Mouse (Mus musculus) gastrocnemius, postnatal 25 days (tissue): Measurements from ENCODE around the gene Cdc42ep4. TPM values are rescaled to one million over a fixed set of nuclear protein-coding genes. Genes with fewer than 3 reads are reported as not detected.

Source experiments
- DNase-seq: peaks from one replicate; pipeline ENCODE4 v3.0.0; 2022
- total RNA-seq, 2 experiments: library from RNA; stranded (reverse); gene quantifications; 1 replicate in 1 of 2; 2 replicates in 1 of 2; pipeline ENCODE4 v1.2.3; 2021

Cdc42ep4 gene
- total RNA-seq, 2 experiments from 2014 or later, result 5.2 to 7.3 TPM

DNA sequence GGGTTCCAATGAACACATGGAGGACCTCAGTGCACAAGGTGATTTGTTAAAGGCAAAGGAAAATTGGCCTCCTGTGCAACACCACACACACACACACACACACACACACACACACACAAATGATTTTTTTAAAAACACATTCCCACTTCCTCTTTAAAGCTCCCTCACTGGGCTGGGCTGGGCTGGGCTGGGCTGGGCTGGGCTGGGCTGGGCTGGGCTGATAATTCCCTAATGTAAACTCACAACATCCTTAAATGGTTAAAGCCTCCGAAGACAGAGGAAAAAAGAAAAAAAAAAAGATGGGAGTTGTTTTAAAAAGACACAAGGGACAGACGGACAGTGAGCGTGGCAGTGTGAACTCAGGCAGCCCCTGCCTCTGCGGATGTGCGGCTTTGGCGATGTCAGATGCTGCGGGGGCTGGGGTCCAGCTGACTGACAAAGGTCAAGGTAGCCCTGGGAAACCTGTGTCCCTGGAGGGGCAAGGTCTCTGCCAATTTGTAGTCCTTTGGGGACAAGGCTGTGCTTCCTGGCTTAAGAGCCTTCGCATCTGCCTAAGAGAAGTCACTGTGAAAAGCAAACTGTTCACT, 26.3 kb upstream of the Cdc42ep4 start:
- DNase-seq, result no peak

DNA sequence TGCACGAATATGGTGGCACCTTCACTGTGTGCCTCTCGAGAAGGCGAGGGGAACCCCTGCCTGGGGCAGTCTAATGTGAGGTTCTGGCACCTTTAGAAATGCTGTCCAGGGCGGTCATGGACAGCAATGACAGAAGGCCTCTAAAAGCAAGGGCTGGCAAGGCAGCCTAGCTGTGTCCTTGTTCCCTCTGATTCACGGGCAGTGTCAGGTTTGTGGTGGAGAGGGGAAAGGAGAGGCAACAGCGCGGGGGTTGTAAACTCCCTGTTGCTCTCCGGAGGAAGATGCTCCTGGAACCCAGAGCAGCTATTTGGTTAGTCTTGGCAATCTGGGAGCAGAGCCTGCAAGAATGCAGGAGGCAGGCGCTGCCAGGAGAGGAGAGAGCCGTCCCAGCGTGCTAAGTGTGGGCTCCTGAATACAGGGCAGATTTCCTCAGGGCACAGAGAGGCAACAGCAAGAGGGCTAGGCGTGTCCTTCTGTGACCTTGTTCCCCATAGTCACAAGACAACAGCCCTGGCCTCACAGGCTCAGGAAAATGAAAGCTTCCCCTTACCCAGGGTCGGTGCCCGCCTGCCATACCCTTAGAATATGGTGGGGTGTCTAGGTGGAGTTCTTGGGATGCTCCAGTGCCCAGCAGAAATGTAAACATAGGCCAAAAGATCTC, 25.3 kb upstream of the Cdc42ep4 start:
- no peak for DNase-seq

DNA sequence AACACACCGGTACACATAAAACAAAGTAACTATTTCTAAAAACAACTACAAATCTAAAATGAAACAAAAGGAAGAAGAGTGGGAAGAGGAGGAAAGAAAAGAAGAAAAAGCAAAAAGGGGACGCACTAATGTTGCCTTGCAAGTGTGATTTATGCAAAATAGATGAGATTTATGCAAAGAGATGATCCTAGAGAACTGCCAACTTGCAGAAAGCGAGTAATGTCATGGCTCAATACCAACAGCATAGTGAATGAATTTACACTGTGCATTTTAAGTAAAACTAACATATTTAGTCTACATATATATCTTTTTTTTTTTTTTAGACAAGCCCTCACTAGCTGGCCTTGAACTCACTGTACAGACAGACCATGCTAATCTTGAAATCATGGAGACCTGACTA, 23.1 kb upstream of the Cdc42ep4 start:
- no peak for DNase-seq

DNA sequence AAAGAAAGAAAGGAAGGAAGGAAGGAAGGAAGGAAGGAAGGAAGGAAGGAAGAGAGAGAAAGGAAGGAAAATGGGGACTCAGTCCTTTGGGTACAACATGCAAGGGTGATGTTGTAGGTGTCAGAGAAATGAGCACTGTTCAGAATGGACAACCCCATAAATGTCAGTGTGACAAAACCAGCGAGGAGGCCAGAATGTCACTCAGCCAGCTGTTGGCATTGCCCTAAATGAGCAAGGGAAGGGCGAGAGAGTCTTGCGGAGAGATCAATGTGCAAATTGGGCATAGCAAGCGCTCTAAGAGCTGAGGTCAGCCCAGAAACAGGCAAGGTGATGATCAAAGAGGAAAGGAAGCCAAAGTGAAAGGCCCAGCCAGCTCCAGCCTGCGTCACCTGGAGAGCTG, 21.5 kb upstream of the Cdc42ep4 start:
- DNase-seq, result no peak

DNA sequence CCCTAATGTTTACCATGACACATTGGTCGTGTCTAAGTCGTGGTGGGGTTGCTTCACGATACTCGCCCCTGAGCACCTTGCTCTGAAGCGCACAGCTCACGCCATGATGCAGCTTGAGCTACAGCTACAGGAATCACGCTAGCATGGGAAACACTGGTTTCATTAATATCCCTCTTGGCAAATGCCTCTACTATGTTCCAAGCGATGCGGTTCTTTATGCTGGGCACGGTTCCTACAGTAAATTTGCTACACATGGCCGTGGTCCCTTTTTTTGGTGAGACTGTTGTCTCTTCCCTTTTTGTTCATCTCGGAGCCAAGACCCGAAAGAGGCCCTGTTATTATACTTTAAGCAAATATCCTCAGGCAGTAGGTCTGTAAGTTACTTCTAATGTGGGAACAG, 19.5 kb upstream of the Cdc42ep4 start:
- DNase-seq, result no peak

DNA sequence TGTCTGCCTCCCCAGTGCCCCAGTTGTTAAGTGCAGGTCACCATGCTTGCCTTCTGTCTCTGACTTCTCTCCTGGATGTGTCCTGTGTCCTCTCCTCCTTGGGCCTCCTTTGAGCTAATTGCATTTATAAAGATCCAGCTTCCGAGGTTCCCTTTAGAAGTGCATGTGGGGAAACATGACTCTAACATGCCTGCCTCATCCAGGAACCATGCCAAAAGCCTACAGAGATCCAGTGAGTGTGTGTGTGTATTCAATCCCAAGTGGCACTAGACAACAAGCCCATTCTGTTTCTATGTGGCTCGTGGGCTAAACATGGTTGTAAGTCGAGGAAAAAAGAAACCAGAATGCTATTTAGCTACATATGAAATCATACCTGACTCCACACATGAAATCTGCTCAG, 16.7 kb upstream of the Cdc42ep4 start:
- DNase-seq, result no peak

DNA sequence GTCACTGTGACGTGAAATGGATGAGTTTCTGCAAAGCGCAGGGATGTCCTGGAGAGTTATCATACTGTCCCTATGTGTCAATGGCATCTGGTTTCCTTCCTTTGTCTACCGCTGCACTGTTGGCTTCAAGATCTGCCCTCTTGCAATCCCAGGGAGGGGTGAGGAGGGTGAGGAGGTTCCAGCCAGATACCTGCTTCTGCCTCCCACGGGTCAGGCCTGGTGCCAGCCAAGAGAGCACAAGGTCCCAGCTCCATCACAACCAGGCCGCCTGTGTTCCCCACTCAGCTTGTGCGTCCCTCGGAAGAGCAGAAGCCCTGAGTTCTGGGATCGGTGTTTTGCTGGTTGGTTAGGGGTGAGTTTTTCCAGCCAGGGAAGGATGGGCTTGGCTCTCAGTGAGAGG, 15.6 kb upstream of the Cdc42ep4 start:
- DNase-seq, result no peak

DNA sequence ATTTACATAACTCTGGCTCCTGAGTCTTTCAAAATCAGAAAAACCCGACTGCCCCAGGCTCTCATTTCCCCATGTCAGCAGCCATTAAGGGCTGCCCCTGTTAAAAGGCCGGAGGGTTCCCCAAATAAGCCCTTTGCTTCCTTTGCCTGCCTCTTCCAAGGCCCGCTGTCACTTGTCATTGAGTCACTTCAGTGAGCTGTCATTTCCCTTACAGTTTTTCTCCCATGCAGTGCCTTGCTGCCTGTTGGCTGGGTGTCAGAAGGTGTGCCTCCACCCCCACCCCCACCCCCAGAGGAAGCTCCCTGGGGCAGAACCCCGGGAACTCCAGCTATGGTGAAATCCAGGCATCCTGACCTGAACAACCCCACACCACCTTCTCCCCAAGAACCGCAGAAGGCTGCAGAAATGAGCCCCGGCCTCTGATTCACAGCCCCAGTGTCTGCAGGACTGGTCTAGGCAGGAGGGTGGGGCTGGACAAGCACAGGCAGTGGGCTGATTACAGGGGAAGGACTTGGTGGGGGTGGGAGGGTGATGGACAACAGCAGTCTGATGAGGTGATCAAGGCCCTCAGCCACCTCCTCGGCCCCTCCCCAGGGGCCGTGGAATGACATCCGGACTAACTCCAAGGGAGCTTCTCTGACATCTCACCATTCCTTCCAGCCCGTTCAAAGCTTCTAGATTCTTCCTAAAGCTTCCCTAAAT, 14.8 kb upstream of the Cdc42ep4 start:
- DNase-seq, result no peak

DNA sequence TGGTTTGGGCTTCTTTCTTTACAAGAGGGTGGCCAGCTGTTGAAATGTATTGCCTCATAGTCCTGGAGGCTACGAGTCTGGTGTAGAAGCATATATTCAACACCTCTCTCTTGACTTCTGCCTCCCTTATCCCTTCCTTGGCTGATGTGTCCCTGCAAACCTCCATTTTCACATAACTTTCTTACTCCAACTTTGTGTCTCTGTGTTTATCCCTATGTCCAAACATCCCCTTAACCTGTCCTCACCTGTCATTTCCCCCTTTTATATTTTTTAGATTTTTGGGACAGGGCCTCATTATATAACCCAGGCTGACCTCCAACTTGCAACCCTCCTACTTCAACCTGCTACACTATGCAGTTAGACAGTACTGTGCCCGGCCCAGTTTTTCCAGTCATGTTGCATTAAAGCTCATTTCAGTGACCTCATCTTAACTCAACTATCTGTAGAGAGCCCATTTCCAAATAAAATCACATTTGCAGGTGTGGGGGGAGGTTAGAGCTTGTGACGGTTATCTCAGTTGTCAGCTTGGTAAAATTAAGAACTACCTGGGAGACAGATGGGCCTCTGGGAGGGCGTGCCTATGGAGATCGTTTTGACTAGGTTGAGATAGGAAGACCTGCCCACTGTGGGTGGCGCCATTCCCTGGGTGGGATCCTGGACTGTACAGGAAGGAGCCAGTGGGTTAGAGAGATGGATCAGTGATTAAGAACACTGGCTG, 12.6 kb upstream of the Cdc42ep4 start:
- no peak for DNase-seq

DNA sequence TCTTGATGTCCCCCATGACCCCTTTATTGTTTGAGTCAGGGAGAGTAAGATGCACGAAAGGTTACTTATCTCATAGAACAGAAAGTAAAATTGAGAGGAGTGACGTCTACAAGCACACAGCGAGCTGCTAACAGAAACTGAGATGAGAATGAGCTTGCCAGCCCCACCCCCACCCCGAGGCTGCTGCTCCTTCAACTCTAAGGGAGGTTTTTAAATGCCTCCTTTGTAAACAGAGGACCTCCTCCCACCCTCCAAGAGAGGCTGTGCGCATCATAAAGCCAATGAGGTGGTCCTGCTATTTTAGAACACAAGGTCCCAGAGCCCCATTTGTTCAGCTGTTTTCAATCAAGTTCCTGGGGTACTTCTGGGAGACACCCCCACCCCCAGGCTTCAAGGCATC, 11.8 kb upstream of the Cdc42ep4 start:
- DNase-seq, result no peak

DNA sequence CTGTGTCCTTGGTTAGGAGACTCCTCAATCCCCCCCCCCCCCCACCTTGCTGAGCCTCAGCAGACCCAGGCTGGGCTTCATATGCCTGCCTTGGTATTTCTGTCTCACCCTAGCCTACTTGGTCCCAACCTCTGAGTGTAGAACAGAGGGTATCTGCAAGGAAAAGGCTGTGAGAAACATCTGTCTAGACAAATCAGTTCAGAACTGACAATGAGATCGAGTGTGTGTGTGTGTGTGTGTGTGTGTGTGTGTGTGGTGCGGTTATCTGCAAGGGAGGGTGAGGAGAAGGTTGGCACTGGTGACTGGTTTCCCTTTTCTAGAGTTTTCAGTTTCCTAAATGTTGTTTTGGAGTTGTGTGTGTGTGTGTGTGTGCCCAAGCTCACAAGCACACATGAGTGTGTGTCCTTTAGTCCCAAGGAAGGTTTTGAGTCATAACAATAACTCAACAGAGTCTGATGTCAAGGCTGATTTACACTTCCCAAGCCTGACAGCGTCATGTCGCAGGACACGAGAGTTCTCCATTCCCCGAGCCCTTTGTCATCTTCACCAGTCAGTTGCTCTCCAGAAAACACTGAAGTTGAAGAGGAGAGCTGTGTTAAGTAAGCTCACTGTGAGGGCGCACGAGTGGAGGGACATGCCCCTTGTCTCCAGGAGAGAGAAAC, 10.6 kb upstream of the Cdc42ep4 start:
- DNase-seq, result no peak

DNA sequence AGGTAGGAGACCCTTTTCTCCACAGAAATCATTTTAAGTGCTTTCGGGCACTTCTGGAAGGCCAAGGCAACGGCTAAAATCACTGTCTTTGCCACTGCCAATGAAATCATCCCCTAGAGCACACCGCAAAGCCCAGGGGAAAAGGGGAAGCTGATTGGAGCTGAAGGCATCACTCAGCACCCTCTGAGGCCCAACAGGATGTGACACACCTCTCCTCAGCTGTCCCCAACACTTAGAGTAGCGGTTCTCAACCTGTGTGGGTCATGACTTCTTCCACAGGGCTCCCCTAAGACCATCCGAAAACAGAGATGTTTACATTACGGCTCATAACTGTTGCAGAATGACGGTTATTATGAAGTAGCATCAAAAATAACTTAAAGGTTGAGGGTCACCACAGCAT, 10.0 kb upstream of the Cdc42ep4 start:
- no peak for DNase-seq

DNA sequence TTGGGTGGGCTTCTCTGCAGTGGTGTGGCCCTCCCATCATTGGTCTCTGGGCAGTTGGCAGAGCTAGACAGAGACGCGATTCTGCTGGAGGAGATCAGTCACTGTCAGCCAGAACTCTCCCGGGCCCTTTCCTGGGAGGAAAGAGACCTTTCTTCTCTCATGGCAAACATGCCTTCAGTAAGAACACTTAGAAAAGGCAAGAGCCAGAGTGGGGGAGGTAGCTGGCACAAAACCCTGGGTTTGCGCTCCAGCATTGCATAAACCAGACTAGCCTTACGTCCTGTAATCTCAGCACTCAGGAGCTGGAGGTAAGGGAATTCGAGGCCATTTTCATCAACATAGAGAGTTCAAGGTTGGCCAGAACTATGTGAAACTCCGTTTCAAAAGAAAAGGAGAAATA, 8.8 kb upstream of the Cdc42ep4 start:
- no peak for DNase-seq

DNA sequence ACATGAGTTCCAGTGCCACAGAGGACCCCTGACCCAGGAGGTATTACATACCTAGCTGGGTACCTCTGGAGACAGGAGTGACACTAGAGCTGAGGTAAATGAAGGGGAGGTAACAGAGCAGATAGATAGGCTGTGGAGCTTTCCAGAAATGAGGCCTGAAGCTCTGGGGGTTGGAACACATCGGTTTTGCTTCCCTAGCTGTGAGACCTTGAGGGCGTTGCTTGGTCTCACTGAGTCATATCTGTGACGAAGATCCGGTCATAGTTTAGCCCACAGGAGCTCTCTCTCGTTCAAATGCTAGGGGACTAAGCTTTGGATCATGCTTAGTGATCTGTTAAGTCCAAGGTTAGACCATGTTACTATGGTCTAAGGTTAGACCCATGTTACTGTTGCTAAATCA, 7.2 kb upstream of the Cdc42ep4 start:
- no peak for DNase-seq

DNA sequence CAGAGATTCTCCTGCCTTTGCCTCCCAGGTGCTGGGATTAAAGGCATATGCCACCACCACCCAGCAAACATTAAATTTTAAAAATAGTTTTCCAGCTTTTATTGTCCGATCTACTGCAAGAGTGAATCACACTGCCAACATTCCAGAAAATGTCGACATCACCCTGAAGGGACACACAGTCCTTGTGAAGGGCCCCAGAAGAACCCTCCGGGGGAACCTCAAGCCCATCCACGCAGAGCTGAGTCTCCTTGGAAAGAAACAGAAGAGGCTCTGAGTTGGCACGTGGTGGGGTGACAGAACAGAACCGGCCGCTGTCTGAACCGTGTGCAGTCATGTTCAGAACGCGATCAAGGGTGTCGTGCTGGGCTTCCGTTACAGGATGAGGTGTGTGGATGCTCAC, 4.9 kb upstream of the Cdc42ep4 start:
- DNase-seq, result no peak

DNA sequence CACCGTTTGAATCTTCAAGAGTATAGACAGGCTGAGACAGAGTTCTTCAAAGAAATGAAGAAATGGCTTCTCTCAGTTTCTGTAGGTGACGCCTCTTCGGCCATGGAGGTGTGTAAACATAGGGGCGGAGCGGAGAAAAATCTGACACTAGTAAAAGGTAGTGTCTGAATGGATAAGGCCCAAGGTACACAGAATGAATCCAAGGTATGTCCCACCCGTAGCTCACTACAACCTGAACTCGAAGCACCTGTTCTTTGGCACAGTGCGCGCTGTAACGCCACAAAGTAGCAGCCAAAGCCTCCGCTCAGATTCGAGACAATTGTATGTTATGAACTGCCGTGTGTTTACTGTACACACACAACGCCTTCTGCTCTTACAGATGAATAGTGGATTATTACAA, 4.2 kb upstream of the Cdc42ep4 start:
- DNase-seq, result no peak

DNA sequence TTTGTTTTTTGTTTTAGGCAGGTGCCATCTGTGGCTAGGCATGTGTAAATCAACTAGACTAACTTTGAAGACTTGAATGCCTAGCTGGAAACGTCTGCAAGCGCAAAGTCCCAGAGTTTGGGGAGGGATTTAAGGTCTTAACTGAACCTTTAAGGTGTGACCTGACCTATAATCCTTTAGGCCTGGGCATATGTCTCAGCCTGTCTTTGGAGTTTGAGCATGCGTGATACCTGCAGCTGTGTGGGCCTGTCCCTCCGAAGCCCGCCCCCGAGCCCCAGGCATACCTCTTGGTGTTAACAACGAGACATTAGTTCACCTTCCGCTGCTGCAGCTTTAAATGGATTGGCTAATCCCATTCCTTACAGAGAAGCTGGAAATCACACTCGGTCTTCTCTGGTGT, 3.2 kb upstream of the Cdc42ep4 start:
- DNase-seq, result no peak

DNA sequence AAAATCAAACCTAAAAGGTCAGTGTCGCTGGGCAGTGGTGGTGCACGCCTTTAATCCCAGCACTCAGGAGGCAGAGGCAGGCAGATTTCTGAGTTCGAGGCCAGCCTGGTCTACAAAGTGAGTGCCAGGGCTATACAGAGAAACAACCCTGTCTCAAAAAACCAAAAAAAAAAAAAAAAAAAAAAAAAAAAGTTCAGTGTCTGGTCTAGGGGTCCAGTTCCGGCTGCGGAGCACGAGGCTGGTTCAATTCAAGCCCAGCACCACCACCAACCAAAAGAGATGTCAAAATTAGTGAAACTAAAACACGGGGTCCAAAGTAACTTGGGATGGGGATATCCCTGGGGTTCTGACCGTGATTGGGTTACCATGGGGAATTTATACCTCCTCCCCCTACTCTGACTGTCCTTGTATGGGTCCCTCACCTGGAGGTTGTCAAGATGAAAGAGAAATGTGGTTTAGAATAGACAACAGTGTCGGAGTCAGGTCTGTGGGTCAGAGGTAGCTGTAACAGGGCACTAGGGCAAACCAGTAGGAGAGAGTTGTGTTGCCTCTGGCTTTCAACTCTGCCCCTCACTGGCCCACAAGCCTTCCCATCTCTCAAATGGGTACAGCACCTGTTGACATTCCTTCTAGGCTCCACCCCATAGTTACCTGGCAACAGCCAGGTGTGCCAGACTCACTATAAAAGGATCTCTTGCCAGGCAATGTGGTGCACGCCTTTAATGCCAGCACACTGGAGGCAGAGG, 1.2 kb upstream of the Cdc42ep4 start:
- DNase-seq, result no peak

DNA sequence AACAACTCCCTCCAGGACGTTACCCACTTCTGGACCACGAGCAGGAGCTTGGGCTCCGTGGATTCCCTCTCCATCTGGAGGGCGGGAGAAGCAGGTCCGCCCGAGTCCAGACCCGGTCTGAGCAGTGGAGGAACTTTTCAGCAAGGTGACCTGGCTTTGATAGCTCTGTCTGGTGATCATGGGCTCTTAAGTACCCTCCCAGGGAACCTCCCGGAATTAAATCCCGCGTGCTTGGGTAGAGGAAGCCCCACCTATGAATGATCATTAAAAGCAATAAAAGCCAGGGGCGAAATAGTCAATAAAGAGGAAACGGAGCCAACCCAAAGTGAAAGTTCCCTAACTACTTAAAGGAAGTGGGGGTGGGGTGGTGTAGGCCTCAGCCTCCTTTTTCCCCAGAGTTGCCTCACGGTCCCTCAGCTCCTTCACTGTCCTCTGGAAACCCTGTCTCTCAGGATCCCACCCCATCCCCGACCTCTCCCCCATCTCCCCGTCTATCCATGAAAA, 529 bp upstream of the Cdc42ep4 start:
- DNase-seq, result no peak

DNA sequence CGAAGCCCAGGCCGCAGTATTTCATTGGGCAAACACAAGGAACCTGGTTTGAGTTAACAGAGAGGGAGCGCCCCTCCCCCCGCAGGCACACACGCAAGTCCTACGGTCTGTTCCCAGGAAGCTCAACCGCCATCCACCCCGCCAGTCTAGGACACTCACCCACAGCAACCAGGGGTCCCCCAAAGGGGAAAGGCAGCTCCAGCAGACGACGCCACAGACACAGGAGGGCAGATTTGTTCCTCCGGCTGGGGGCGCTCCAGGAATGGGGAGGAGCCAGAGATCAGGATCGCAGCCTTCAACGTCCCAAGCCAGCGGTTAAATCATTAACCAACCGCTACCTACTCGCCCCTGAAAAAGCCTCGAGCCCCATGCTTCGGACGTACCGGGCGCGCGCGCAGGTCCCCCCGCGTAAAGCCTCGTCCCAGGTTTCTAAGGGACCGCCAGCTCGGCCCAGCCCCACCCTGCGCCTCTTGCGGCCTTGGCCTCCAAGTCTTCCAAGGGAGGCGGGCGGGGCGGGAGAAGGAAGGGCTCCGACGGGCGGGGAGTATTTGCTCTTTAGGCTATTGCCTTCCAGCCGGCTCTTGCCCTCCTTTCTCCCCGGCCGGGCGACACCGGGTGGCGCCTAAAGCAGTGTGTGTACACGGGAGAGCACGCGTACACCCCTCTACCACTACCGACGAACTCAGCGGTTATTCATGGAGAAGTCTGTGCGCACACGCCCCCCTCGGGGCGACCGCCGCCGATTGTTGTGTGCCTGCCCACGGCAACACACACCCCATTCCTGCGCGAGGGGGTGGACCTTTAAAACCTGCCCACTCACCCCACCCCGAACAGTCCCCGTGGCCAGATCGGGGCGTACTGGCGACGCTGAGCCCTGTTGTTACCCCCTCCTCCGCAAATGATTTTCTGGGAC, 854 bp downstream of the Cdc42ep4 start:
- peak; percentile 73 for DNase-seq
